Mouse (Mus musculus): ENCODE measurements around the gene Dnm1.

The Dnm1 gene

GRCm38 (mm10) chr2:32327200-32327599 is 25.9 kb downstream of the Dnm1 start:
- no peak for TF ChIP-seq GATA4 (IDR thresholded peaks at IDR 0.05; ENCODE audit: insufficient replicate concordance, low read length)

DNA sequence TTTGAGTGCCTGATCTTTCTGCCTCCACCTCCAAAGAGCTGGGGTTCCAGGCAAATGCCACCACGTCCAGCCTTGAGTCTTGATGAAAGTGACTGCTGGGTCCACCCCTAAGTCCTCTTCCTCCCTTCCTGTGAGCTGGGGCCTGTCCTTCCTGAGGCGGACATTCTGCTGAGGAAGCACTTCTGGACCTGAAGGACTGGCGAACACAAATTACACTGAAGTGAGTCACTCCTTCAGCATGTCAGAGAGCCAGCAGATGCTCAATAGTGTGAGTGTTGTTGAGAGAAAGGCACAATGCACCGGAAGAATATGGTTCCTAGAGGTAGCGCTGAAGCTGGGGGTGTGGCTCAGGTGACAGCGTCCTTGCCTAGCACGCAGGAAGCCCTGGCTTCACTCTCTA is 27.8 kb downstream of the Dnm1 start:
- TF ChIP-seq GATA4 (IDR thresholded peaks at IDR 0.05; ENCODE audit: insufficient replicate concordance, low read length), result no peak

DNA sequence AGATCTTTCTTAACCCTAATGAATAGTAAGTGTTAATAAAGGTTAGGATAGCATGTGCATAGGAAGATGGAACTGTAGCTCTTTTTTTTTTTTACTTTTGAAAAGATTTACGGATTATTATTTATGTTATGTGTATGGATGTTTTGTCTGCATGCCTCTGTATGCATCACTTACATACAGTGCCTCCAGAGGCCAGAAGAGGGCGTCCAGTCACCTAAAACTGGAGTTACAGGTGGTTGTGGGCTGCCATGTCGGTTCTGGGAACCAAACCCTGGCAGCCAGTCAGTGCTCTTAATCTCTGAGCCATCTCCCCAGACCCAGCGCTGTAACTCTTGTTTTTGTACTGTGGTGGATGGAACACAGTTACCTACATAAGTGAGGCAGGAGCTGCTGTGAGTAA is 28.8 kb downstream of the Dnm1 start:
- TF ChIP-seq GATA4 (IDR thresholded peaks at IDR 0.05; ENCODE audit: insufficient replicate concordance, low read length), result no peak

- no peak for TF ChIP-seq GATA4 (IDR thresholded peaks at IDR 0.05; ENCODE audit: insufficient replicate concordance, low read length)
Observed at GRCm38 (mm10) chr2:32322754-32323741, 30.1 kb downstream of the Dnm1 start.

DNA sequence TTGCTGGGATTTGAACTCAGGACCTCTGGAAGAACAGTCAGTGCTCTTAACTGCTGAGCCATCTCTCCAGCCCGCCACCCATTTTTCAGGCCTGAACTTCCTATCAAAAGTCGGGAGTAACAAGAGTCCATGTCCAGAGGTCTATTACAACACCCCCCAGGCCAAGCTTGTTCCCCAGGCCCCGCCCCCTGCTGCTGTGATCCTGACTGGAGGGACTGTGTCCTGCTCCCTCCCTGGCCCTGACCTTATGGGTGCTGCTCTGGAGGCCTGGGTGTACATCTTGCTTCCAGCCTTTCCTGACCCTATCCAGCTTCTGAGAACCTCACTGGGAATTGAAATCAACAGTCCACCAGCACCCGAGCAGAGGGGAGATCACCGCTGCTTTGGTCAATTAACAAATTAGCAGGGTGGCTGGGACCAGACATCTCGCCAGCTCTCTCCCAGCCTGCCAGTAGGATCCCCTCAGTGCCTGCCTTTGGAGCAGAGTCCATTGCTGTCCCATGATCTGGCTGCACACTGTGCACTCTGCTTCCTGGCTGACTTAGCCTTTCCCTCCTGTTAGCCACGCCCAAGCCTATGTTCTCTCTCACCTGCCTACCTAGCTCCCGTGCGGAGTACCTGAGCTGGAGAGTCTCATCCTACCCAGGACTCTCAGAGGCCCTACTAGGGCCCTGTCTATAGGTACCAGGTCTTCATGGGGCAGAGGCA is 31.4 kb downstream of the Dnm1 start:
- TF ChIP-seq GATA4 (IDR thresholded peaks at IDR 0.05; ENCODE audit: insufficient replicate concordance, low read length), result no peak

GRCm38 (mm10) chr2:32320721-32321120 is 32.4 kb downstream of the Dnm1 start:
- no peak for TF ChIP-seq GATA4 (IDR thresholded peaks at IDR 0.05; ENCODE audit: insufficient replicate concordance, low read length)

GRCm38 (mm10) chr2:32319586-32320580 is 33.3 kb downstream of the Dnm1 start:
- TF ChIP-seq GATA4 (IDR thresholded peaks at IDR 0.05; ENCODE audit: insufficient replicate concordance, low read length), result no peak

DNA sequence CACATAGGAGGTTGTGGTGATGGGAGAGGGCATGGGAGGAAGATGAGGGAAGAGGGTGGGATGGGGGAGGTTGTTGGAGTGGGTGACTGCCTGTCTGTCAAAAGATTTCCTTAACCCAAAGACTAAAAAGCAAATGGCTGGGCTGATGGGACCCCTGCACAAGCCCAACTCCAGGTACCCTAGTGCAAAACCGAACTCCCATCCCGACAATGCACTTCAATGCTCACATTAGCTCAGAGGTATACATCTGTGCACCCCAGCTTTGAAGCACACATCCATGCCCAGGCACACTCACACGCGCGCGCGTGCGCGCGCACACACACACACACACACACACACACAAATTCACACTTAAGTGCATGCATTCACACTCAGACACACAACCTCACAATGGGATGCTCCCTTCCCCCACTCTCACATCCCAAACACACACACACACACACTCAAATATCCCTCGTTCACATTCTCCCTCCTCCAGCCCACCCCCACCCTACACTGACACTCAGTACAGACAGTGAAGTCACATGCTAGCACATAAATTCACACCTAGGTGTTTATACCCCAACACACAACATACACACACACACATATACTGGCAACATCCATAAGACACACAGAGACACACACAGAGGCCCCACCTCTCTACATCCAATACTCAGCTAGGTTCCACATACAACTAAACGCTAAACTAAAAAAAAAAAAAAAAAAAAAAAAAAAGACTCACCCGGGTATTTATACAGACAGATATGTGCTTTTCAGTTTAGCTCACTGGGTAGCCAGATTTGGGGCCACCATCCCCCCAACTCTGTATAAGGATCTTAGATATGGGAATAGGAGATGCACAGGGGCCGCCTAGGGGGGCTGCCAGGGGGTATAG is 34.2 kb downstream of the Dnm1 start:
- no peak for TF ChIP-seq GATA4 (IDR thresholded peaks at IDR 0.05; ENCODE audit: insufficient replicate concordance, low read length)

- no peak for TF ChIP-seq GATA4 (IDR thresholded peaks at IDR 0.05; ENCODE audit: insufficient replicate concordance, low read length)
Observed at GRCm38 (mm10) chr2:32317791-32318417, 35.2 kb downstream of the Dnm1 start.

GRCm38 (mm10) chr2:32316887-32317656 is 36.1 kb downstream of the Dnm1 start:
- no peak for TF ChIP-seq GATA4 (IDR thresholded peaks at IDR 0.05; ENCODE audit: insufficient replicate concordance, low read length)

GRCm38 (mm10) chr2:32315751-32316150 is 37.4 kb downstream of the Dnm1 start:
- TF ChIP-seq GATA4 (IDR thresholded peaks at IDR 0.05; ENCODE audit: insufficient replicate concordance, low read length), result no peak

- TF ChIP-seq GATA4 (IDR thresholded peaks at IDR 0.05; ENCODE audit: insufficient replicate concordance, low read length), result no peak
Observed at GRCm38 (mm10) chr2:32314831-32315230, 38.3 kb downstream of the Dnm1 start.

Data from liver, adult (tissue).